Mouse (Mus musculus) spleen, postnatal 14 days (tissue): ENCODE results near the gene Rhot2.

ENCODE experiments used
- DNase-seq, 2 experiments: peaks; one replicate each; pipeline ENCODE4 v3.0.0; 2021 to 2022; ENCODE audit warnings: low spot score in 2 of 2

Gene Rhot2

DNA sequence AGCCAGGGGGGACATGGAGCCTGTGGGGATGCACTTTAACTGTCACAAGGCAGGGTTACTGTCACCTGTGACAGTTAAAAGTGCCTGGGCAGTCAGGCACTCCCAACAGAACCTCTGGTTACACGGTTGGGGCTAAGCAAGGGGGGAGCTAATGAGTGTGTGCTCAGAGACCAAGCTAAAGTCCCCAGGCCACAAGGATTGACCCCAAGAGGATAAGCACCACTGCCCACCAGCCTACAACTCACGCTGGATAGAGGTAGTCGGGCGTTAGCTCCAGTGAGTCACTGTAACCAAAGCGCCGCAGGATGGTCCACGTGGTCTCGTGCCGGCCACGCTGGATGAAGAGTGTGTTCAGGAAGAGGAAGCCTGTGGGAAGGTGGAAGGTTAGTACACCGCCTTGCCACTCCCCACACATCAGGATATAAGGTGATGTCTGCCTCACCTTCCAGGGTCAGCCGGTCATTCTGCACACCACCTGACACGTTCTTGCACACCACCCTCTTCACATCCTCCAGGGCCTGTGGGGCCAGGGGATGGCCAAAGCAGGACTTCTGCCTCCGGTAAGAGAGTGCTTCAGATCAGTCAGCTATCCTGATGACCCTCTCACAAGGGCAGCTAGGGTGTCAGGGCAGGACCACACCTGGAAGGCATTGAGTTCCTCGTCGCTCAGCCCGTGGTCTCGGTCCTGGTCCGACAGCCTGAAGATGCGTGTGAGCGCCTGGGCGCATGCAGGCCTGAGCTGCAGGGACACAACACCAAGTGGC lies 3.4 kb downstream of the Rhot2 start, which contains the start of gene Gm20683:
Gene Gm20683, minus strand, starts transcription at position 647 of the 764 bp plus-strand sequence.
- no peak for DNase-seq

- DNase-seq, result no peak
Observed at GRCm38 (mm10) chr17:25840519-25840918, 4.1 kb downstream of the Rhot2 start.

GRCm38 (mm10) chr17:25839455-25840235 lies 5.0 kb downstream of the Rhot2 start:
- DNase-seq, result no peak

GRCm38 (mm10) chr17:25838904-25839303 lies 5.7 kb downstream of the Rhot2 start:
- no peak for DNase-seq

DNA sequence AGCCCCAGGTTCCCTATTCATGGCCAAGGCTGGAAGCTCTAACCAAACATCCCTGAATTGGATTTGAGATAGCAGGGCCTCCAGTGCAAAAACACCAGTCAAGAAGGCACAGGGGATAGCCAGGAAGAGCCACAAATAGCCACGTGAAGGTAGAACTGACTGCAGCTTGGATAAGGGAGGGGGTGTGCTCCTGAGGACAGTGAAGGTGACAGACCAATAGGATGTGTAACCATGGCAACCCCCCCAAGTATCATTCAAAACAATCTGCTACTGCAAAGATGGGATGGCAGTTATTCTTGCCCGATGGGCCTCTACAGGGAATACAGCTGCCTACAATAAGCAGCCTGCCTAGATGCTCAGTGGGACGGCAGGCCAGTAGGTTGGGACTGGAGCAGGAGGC lies 7.1 kb downstream of the Rhot2 start:
- DNase-seq, result no peak

DNA sequence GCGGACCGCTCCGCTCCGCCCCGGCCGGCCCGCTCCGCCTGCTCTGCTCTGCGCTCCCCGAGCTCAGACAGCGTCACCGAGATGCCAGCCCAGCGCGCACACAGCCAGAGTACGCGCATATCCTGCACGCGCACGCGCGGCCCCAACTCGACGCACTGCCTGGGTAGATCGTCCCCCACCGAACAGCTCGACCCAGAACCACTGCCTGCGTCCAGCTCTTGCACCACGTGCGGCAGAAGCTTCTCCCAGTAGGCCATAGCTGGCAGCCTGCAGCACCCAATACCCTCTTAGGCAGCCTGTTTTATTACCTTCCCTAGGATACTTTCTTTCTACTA lies 7.6 kb downstream of the Rhot2 start, which contains the start of gene Rhbdl1:
Gene Rhbdl1, minus strand, starts transcription at position 220 of the 335 bp plus-strand sequence.
- no peak for DNase-seq

DNA sequence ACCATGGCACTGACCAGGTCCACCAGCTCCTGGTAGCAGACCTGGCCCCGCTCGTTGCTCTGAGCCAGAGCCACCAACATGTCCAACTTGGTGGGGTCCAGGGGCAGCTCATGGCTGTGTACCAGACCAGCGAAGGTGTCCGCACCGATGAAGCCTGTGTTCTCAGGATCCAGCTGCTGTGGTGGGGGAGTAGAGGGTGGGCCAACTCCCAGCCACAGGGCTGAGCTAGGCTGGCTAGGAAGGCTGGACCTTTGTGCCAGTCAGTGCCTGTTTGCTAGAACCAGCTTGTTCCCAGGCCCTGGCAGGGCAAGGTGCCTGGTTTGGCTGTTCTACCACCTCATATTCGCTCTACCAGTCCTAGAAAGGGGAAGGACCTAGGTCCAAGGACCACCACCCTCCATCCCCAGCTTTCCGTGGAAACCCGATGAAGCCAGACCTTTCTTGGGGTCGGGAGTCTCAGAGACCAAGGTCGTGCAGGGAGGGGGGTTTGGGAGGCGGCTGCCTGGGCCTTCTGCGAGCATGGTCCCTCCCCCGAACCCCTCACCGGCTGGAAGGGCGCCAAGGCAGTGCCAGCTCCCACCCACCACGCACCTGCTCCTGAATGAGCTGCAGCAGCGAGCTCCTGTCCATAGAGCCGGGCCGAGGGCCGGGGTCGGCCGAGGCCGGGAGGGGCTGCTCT lies 8.1 kb downstream of the Rhot2 start:
- no peak for DNase-seq

DNA sequence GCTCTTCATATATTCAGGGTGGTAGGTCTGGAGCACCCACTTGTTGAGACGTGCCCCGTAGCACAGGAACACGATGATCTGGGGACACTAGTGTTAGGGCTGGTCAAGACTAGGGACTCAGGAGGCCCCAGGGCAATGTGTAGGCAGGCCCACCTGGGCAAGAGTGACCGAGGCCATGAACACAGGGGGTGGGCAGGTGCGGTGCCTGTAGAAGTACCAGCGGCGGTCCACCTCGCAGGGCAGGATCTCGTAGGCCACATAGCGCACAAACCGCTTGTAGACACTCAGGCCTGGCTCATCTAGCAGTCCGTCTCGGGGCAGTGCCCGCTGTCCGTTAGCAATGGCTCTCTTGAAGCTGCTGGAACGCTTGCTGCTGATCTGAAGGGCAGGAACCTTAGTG lies 8.8 kb downstream of the Rhot2 start:
- no peak for DNase-seq

DNA sequence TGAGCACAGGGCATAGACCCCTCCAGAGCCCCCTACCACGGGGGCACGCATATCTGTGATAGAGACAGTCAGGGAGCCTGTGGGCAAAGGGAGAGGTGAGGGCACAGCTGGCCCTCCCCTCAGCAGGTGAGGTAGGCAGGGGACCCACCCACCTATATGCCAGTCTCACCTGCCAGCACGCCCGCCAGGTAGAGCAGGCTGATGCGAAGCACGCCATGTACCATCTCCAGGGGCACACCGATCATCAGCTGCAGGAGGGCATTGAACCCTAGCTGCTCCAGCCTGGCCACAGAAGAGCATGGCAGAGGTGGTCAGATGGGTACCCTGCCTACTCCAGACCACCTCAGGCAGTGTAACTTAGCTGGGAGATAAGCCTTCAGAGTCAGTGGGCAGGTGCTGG lies 9.3 kb downstream of the Rhot2 start:
- DNase-seq, result no peak

GRCm38 (mm10) chr17:25834595-25835222 lies 9.9 kb downstream of the Rhot2 start:
- DNase-seq, result no peak

DNA sequence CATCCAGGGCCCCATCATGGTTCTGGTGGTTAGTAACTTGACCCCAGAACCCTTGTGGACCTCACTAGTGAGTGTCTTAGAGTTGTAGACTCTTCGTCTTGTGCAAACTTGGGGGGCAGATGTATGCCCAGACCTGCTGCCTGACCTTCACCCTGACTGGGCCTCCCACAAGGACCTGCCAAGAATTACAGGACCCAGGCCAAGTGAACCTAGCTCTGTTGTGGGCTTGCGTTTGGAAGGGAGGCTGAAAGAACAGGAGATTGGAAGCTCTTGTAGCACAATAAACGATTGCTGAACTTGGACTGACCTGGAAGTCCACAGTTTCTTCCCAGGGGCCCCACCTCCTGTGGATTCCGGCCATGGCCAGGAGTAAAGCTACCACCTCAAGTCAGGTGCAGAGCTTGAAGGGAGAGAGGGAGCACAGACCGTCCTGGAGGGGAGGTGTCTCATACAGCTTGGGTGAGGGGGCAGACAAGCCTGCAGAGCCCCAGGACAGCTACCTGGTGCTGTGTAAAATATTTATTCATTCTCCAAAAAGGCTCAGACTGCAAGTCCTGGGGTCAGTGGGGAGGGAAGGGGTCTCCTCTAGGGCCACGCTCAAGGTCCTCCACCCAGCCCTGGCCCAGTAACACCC lies 10.6 kb downstream of the Rhot2 start:
- no peak for DNase-seq

DNA sequence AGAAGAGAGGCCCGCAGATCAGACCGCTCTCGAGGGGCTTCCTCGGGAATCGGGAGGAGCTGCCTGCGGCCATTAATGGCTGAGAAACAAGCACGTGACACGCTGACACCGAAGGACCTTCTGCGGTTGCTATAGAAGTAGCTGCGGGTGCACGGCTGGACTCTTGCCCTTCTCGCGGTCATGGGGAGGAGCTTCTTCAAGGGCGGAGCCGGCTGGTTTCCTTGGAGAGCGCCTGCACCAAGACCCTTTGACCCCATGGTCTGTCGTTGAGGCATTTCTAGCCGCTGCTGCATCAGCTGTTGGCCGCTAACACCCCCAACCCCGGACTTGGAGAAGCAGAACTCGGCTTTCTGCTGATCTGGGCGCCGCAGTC lies 11.4 kb downstream of the Rhot2 start, which contains the start of gene Stub1:
Gene Stub1, minus strand, starts transcription at position 114 of the 373 bp plus-strand sequence.
- DNase-seq, result peak; percentile 57 to 60

DNA sequence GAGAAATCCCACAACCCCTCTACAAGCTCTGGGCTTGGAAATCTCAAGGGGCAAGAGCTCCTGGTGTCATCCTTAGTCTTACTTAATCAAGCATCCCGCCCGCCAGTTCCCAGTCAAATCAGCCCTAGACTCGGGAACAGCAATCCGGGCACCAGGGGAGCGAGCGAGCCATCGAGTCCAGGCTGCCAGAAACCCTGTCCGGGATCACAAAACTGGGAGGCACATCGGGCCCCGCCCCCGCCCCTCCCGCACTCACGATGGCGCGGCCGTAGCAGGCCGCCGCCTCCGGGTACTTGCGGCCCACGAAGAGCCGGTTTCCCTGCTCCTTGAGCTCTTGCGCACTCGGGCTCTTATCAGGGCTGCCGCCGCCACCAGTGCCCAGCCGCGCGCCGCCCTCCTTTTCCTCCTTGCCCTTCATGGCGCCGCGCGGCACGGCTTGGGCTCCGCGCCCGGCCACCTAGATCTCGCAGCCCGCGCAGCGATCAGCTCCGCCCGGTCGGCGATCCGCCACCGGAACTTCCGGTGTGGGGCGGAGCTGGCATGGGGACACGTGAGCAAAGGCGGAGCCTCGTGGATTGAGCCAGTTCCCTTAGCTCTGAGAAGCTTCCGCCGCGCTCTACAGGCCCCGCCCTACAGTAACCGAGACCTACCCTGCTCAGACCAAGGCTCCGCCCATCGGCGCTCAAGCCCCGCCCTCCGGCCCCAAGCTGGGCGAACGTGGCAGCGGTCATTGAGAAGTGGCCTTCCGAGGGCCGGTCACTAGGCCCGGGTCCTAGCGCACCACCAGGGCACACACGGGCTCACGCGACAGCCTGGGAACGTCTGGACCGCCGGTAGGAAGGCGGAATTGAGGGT lies 12.0 kb downstream of the Rhot2 start:
- DNase-seq, result peak; percentile 98

DNA sequence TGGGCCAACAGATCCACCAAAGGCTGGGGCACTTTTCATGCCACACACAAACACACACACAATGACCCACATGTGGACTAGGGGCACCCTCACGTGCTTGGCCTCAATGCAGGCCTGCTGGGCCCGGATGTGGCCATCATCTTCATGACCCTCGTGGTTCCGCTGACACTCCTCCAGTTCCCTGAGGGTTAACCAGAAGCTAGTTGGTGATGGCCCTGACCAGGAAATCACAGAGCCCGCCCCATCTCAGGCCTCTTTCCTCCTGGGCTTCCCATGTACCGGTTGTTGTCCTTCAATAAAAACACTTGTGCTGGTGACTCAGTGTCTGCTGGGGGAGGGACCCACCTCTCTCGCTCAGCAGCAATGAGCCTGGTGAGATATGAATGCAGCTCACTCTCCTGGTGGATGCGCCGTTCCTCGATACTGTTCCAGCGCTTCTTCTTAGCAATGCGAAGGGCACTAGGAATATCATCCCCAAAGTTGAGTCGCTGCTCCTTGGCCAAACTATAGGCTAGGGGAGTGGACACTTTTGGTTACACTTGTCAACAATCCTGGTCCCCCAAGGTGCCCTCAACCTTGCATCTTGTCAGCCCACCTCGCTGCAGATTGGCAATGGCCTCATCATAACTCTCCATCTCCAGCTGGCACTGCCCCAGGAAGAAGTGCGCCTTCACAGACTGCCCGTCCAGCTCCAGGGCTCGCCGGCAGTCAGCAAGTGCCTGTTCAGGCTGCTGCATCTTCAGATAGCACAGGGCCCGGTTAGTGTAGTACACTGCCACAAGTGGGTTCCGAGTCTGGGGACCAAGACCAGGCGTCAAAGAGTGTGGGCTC lies 13.0 kb downstream of the Rhot2 start:
- DNase-seq, result no peak

DNA sequence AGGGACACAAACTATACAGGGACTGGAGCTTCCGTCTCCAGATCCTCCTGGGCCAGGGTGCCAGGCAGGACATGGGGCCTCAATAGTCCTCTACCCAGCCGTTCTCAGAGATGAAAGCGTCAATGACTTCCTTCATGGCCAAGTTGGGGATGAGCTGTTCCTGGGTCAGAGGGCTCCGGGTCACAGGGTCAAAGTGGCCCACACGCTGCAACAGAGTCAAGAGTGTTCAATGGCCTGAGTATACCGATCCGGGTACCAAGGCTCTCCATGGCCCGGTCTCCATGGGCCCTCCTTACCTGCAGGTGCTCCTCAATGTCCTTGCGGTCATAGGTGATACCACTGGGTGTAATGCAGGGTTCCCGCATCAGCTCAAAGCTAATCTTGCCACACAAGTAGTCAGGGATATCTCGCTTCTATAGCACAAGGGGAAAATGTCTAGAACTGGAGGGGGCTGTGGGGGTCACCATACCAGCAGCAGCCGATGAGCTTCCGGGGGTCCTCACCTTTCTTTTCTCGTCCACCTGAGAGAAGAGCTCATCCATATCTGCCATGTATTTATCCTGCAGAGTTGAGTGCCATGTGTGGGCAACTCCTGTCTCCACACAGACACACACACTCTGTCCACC lies 13.7 kb downstream of the Rhot2 start:
- DNase-seq, result no peak

DNA sequence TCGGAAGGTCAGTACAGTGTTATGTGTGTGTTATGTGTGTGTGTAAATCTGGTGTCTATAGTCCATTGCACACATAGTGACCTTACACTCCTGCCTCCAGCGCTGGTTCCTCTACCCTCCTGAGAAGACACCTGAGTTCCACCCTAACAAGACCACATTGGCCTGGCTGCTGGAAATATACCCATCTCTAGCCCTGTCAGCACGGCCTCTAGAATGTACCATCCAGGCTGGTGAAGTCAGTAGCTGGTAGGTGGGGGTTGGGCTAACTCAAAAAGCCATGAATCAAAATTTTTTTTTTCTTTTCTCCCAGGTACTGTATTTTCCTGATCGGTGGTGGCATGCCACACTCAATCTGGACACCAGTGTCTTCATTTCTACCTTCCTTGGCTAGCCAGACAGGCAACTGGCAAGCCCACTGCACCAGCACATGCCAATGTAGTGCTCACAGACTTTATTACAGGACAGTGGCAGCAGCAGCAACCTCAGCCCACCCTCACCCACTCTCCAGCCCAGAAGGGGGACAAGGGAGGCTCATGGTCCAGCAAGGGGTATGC lies 14.4 kb downstream of the Rhot2 start:
- no peak for DNase-seq

DNA sequence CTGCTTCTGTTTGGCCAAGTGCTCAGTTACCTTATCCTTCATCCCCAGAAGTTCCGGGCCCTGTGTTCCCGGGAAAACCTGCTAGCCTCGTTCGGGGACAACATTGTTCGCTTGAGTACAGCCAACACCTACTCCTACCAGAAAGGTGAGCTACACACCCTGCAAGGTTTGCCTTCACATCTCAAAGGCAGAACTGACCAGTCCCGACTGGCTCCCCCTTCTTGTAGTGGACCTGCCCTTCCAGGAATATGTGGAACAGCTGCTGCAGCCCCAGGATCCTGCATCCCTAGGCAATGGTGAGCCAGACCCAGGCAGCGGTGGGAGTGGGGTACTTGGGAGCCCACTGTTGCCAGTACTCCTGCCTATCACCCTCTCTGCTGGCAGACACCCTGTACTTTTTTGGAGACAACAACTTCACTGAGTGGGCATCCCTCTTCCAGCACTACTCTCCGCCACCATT lies 15.1 kb downstream of the Rhot2 start:
- no peak for DNase-seq

GRCm38 (mm10) chr17:25828712-25829557 lies 15.7 kb downstream of the Rhot2 start, which contains the start of gene Jmjd8:
Gene Jmjd8, plus strand, starts transcription at chr17:25828867.
- DNase-seq, result peak; percentile 48 to 61
